Mouse (Mus musculus): Measurements from ENCODE around the gene Tubg2. TPM values are rescaled to one million over a fixed set of nuclear protein-coding genes. Genes with fewer than 3 reads are reported as not detected.
"Not testable (repeated sequence)": the region's sequence is repeated elsewhere in the genome, so short reads cannot be mapped to it uniquely, and the experiment has no call there.

Tubg2 gene
- total RNA-seq (2021): 1 to 10 TPM; 2.7 to 3.3 TPM
- long read RNA-seq, experiment 1, partial matches to known transcripts: 1 of 2 reads
- long read RNA-seq, experiment 1, other reads (novel, unspliced or antisense): 1 of 2 reads
- long read RNA-seq, experiment 2, partial matches to known transcripts: 0 of 1 reads
- long read RNA-seq, experiment 2, other reads (novel, unspliced or antisense): 1 of 1 reads

DNA sequence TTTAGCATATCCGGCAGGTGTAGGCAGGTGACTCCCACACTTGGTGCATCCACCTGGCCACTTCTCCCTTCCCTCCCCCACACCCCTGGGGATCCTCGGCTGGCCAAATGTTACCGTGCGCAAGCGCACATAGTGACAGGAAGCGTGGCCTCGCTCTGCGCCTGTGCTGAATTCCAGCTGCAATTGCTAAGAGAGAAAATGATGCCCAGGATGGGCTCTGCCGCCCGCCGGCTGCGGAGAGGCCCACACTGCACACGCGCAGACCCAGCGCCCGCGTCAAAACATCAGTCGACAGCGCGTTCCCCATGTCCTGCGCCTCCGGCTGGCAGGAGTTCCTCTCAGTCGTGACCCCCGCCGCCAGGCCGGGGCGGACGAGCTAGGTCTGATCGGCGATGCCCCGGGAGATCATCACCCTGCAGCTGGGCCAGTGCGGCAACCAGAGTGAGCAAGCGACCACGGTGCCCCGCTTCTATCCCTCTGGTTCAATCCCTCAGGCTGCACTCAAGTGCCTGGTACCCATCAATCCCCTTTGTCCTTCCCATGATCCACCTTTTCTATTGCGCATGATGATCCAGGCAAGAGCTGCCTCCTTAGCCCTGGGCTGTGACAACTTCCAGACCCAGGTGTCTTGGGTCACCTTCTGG lies at the start of gene Tubg2:
Gene Tubg2, plus strand, starts transcription at position 180 of the 644 bp plus-strand sequence.
- peak; percentile 50 for DNase-seq (ENCODE audit: low spot score)

GRCm38 (mm10) chr11:101109351-101109750 lies 46.4 kb upstream of the Tubg2 start:
- DNase-seq (ENCODE audit: low spot score): no peak

DNA sequence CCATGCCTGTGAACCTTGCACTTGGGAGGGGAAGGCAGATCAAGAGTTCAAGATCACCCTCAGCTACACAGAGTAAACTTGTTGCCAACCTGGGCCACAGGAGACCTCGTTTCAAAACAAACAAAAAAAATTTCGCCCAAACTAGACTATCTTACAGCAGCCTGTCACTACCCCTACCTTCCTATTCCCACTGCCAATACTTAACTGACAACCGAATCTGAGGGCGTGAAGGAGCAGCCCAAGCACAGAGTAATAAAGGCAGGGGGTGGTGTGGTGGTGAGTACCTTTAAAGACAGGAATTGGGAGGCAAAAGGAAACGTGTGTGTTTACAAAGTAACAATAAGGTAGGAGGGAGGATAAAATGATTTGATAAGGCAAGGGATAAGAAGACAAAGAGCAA lies 45.0 kb upstream of the Tubg2 start:
- no peak for DNase-seq (ENCODE audit: low spot score)

- DNase-seq (ENCODE audit: low spot score): no peak
These were observed 44.5 kb upstream of the Tubg2 start for GRCm38 (mm10) chr11:101111178-101111577.

DNA sequence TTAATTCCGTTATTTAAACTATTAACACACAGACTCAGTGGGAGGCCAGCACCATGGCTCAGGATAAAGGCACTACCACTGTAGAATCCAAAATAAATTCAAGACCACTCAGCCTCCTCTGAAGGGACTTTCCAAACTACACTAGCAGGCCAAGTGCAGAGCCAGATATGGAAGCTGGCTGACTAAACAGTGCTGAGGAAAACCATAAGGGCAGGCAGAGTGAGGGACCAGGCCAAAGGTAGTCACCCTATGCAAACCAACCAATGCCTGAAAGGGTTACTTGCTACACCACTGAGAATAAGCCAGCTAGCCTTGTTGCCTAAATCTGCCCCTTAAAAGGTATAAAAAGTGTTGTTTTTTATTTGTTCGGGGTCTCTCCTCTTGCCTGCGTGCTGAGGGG lies 43.5 kb upstream of the Tubg2 start:
- DNase-seq (ENCODE audit: low spot score): no peak

- DNase-seq (ENCODE audit: low spot score): no peak
These were observed 40.1 kb upstream of the Tubg2 start for GRCm38 (mm10) chr11:101115564-101115963.

GRCm38 (mm10) chr11:101118105-101118504 lies 37.6 kb upstream of the Tubg2 start:
- DNase-seq (ENCODE audit: low spot score): no peak

DNA sequence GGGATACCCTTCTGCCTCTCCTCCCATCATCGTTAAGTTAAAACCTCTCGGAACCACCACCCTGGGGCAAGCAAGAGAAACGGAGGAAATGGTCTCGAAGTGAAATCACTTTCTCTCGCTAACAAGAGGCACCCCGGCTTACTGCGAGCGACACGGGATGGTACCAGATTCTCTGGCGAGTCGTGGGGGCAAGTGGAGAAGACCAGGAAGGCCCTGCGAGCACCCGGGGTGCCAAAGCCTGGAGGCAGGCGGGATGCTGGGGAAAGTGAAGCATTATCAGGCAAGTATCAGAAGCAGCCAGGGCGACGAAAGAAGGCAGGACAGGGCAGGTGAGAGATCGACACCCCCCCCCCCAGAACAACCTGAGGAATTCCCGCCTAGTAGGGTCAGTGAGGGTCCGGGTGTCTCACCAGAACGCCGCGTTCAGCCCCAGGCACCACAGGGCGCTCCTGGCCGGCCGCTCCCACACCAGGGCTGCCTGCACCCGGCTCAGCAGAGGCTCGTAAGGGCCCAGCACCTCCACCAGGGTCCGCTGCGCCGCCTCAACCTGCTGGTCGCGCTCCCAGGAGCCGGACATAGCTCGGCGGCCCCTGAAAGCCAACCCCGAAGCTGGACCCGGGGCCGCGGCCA lies 36.5 kb upstream of the Tubg2 start:
- no peak for DNase-seq (ENCODE audit: low spot score)

DNA sequence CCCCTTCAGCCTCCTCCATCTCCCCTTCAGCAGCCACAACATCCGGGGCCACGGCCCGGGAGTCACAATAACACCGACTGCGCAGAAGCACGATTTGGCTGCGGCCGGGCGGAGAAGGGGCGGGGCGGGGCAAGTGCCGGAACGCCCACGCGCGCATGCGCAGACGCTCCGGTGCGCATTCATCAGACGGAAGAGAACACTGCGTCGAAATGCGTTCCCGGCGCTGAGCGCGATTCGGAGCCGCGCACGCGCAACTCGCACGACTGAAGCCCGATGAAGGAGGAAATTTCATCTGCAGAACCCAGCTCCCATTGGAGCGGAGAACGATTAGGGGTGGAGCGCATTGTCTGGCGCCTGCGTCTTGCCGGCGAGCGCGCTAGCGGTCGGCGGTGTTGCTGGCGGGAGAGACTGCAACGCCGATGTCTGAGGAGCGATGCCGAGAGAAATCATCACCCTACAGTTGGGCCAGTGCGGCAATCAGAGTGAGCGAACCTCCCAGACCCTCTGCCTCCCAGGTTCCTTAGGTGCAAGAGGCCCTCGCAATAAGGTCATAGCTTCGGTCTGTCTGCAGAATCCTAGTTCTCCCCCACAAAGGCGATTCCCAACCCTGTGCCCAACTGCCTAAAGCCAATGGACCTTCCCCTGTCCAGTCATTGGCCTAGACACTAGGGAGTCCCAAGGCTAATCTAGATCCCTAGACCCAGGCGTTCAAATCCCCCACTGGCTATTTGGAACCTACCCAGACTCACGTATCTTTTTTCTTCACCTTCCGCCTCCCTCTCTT lies 35.8 kb upstream of the Tubg2 start, which contains the start of the genes Retreg3 and Tubg1:
Gene Retreg3, minus strand, starts transcription at position 133 of the 784 bp plus-strand sequence.
Gene Tubg1, plus strand, starts transcription at position 178 of the 784 bp plus-strand sequence.
- DNase-seq (ENCODE audit: low spot score): peak; percentile 98

DNA sequence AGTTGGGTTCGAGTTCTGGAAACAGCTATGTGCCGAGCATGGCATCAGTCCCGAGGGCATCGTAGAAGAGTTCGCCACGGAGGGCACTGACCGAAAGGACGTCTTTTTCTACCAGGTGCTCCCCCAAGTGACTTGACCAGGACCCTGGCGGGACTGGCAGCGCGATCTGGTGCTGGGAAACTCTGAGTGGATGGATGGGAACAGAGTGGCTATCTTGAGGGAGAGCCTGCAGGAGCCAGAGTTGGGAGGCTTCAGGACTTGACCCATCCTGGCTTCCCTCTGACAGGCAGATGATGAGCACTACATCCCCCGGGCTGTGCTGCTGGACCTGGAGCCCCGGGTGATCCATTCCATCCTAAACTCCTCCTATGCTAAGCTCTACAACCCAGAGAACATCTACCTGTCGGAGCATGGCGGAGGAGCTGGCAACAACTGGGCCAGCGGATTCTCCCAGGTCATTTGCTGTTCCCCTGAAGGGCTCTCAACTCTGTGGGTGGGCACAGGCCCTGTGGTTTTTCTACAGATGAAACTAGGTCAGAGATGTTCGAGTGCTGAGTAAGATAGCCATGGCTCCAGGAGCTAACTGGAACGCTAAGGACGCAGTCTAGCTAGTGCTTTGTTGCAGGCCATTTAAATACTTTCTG lies 35.0 kb upstream of the Tubg2 start:
- no peak for DNase-seq (ENCODE audit: low spot score)

DNA sequence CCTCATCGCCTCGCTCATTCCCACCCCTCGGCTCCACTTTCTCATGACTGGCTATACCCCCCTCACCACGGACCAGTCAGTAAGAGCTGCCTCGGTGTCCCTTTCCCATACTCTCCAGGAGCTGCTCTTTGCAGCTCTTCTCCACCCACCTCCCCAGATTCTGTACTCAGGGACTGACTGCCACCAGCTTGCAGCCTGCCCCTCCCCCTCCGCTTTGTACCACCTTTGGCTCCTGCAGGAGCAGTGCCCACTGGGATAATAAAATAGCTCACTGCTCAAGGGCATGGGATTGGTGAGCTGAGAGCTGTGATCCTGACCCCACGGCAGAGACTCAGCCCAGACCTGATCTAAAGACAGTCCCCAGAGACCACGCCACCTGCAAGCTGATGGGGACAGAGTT lies 31.2 kb upstream of the Tubg2 start:
- DNase-seq (ENCODE audit: low spot score): not testable (repeated sequence)

- not testable (repeated sequence) for DNase-seq (ENCODE audit: low spot score)
These were observed 30.7 kb upstream of the Tubg2 start for GRCm38 (mm10) chr11:101125008-101125407.

DNA sequence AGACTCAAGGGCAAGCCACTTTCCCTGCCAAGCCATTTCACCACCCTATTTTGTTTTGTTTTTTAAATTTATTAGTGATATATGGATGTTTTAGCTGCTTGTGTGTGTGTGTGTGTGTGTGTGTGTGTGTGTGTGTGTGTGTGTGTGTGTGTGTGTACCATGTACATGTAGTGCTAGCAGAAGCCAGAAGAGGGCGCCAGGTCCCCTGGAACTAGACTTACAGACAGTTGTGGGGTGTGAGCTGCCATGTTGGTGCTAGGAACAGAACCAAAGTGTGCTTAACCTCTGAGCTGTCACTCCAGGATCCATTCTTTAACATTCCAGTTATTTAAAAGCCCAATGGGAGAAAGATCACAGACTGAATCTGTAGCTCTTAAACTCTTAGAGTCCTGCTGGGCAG lies 28.6 kb upstream of the Tubg2 start:
- no peak for DNase-seq (ENCODE audit: low spot score)

DNA sequence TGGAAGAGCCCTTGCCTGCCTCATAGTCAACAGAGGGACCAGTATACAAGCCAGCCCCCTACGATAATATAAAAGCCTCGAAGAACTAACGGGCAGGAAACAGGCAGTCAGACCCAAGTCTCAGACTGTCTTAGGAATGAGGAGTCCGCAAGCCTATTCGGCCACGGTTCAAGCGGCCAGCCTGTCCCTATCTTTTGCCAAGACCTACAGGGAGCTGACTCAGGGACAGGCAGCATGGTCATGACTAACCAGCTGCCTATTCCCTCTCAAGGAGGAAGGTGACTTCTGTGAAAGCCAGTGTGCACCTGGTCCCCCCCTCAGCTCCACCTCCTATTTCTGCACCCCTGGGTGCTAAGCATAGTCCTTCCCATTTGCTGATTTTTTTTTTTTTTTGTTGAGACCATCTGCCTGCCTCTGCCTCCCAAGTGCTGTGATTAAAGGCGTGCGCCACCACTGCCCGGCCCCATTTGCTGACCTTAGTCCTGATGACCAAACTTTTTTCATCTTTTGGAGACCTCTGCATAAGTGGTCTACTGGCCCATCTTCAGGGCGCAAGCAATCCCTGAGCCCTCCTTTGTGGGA lies 26.6 kb upstream of the Tubg2 start:
- DNase-seq (ENCODE audit: low spot score): peak; percentile 61

DNA sequence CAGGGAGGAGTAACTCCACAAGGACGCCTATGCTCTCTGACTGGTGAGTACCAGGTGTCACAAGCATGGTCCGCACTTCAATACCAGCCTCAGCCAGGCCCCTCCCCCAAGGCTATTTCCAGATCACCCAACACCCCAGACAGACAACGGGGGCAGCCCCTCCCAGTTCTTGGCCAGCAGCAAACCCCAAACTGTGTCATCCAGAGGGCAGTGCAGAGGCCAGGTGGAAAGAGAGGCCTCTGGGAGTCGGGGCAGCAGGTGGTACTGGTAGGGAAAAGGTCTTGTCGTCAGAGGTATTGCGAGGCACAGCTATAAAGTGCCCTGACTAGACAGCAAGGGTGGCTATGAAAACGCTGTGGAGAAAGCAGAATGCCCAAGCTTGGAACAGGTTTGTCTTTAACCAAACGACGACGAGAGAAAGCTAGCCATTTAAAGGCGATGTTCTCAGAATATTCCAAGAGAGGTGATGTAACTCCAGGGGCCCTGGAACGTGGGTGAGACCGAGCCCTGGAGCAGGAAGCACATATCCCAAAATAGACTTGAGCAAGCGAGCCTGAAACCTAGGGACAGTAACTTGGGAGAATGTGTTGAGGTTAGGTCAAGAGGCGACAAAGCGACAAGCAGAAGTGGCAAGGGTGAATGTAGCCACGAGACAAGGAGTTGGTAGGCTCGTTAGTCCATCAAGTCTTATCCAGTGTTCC lies 25.5 kb upstream of the Tubg2 start:
- DNase-seq (ENCODE audit: low spot score): peak; percentile 89

DNA sequence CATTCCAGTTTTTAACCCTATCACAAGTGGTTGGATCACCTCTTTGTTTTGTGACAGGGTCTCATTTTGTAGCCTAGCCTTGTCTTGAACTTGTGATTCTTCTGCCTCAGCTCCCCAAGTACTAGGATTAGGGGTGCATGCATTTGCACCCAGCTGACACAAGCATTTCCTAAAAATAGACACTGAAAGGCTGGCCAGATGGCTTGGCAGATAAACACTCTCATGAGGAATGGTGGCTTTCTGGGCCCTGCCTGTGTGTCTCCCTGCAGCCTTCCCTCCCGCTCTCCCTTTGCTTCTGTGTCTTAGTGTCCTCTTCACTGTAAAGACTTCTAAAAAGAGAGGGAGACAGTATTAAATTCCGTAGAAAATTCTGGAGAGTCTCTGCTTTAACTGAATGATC lies 24.5 kb upstream of the Tubg2 start:
- DNase-seq (ENCODE audit: low spot score): peak; percentile 45

DNA sequence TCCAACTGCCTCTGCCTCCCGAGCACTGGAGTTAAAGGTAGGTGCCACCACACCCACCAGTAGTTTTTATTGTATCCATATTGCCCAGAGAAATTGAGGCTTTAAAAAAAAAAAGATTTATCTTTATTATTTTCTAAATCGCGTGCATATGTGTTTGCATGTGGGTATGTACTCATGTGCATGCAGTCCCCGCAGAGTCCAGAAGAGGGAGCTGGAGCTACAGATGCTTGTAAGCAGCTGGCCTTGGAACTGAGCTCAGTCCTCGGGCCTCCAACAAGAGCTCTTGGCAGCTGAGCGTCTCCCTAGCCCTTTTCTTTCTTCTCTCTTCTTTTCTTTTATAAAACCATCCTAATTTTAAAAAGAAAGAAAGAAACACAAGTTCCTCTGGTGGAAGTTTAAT lies 24.0 kb upstream of the Tubg2 start:
- no peak for DNase-seq (ENCODE audit: low spot score)

DNA sequence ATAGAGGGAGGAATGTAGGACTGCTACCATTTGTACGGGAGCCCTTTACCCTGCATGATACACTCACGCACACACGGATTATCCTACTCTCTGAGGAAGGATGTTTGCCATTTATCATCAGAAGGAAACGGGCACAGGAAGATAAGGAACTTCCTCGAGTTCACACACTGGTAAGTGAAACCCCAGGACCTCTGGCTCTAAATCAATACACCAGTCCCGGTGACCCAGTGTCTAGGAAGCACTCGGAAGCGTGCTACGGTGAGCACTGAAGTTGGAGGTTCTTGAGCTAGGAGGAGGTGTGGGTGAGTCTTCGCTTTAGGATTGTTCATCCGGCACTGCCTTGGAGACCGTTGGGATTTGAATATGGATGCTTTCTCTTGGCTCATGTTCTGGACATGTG lies 22.7 kb upstream of the Tubg2 start:
- DNase-seq (ENCODE audit: low spot score): no peak

DNA sequence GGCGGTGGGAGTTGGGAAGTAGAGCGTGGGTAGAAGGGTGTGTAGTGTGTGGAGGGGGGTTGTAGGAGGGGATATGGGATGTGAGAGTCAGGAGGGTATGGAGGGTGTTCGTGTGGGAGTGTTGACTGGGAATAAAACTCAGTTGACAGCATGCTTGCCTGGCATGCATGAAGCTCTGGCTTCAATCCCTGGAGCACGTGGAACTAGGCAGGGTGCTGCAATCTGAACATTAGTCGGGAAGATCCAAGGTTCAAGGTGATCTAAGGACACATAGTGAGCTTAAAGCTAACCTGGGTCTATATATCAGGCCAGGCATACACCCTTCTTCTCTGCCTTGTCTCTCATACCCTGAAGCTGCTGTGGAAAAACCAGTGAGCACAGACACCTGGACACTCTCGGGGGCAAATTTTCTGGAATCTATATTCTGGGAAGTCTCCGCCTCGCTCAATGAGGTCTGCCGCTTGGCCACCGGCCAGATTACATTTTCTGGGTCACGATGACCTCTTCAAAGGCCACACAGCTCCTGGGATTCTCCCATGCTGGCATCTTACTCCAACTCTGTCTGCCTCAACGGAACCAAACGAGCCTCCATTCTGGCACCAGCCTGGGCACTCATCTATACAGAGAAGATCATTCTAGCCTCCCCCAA lies 21.4 kb upstream of the Tubg2 start:
- no peak for DNase-seq (ENCODE audit: low spot score)

DNA sequence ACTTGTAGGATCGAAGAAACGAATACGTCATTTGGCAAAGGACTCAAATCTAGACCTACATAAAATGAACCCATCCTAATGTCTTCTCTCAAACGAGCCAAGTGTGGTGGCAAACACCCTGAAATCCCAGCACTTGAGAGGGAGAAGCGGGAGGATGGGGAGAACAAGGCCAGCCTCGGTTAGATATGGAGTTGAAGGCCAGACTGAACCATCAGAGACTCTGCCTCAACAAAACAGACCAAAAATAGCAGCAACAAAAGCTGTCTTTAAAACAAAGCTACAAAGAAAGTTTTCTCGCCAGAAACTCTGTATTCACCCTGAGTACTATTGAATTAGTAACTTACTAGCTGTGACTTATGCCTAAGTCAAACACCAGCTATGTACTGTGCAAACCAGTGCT lies 18.7 kb upstream of the Tubg2 start:
- DNase-seq (ENCODE audit: low spot score): no peak
